Mouse (Mus musculus): Measurements from ENCODE around the gene Stip1. TPM values are rescaled to one million over a fixed set of nuclear protein-coding genes. Genes with fewer than 3 reads are reported as not detected.

The Stip1 gene
- total RNA-seq, 2 experiments from 2014 or later, result 80.7 to 91.9 TPM

- intact Hi-C loops (cut with DNase I), result no loop called here
- DNase-seq, result no peak
These were observed 49.1 kb downstream of the Stip1 start for GRCm38 (mm10) chr19:6990712-6991111.

GRCm38 (mm10) chr19:6989251-6989650 lies 50.5 kb downstream of the Stip1 start:
- DNase-seq, result no peak
- intact Hi-C loops (cut with DNase I), result no loop called here

GRCm38 (mm10) chr19:6987904-6988285 lies 51.9 kb downstream of the Stip1 start:
- intact Hi-C loops (cut with DNase I), result no loop called here
- DNase-seq, result no peak

GRCm38 (mm10) chr19:6987061-6987903 lies 52.5 kb downstream of the Stip1 start, which contains the start of gene Vegfb:
Vegfb (minus strand) TSS chr19:6987651.
- intact Hi-C loops (cut with DNase I), result no loop called here
- DNase-seq, result peak; percentile 54 to 58

GRCm38 (mm10) chr19:6985951-6986708 lies 53.6 kb downstream of the Stip1 start:
- no peak for DNase-seq
- intact Hi-C loops (cut with DNase I), result no loop called here

GRCm38 (mm10) chr19:6985300-6985699 lies 54.5 kb downstream of the Stip1 start:
- no peak for DNase-seq
- intact Hi-C loops (cut with DNase I), result no loop called here

- intact Hi-C loops (cut with DNase I), result no loop called here
- DNase-seq, result no peak
These were observed 56.1 kb downstream of the Stip1 start for GRCm38 (mm10) chr19:6983621-6984020.

GRCm38 (mm10) chr19:6981465-6981864 lies 58.3 kb downstream of the Stip1 start:
- intact Hi-C loops (cut with DNase I), result no loop called here
- no peak for DNase-seq

- intact Hi-C loops (cut with DNase I), result no loop called here
These were observed 59.2 kb downstream of the Stip1 start, which contains the start of gene Fkbp2 for GRCm38 (mm10) chr19:6980381-6981093. Fkbp2 (minus strand) TSS chr19:6980501.

GRCm38 (mm10) chr19:6979486-6980380 lies 60.0 kb downstream of the Stip1 start:
- intact Hi-C loops (cut with DNase I), result no loop called here

More at GRCm38 (mm10) chr19:6980381-6981093, 59.2 kb downstream of the Stip1 start, which contains the start of gene Fkbp2:
- DNase-seq, result peak; percentile 99

GRCm38 (mm10) chr19:6979001-6979479 lies 60.7 kb downstream of the Stip1 start:
- intact Hi-C loops (cut with DNase I), result no loop called here
- DNase-seq, result no peak

More at GRCm38 (mm10) chr19:6979486-6980380, 60.0 kb downstream of the Stip1 start:
- DNase-seq, result peak; percentile 98 to 100

- DNase-seq, result no peak
These were observed 61.2 kb downstream of the Stip1 start for GRCm38 (mm10) chr19:6978639-6978974.

GRCm38 (mm10) chr19:6977759-6978638 lies 61.8 kb downstream of the Stip1 start:
- DNase-seq, result no peak
- intact Hi-C loops (cut with DNase I), result no loop called here

More at GRCm38 (mm10) chr19:6978639-6978974, 61.2 kb downstream of the Stip1 start:
- intact Hi-C loops (cut with DNase I), result no loop called here

GRCm38 (mm10) chr19:6975537-6976521 lies 63.9 kb downstream of the Stip1 start, which contains the start of gene Plcb3:
Plcb3 (minus strand) TSS chr19:6976470.
- DNase-seq, result peak; percentile 68 to 75
- intact Hi-C loops (cut with DNase I), result no loop called here

- peak; percentile 81 for DNase-seq
- intact Hi-C loops (cut with DNase I), result no loop called here
These were observed 65.3 kb downstream of the Stip1 start, which contains the start of gene Ppp1r14b for GRCm38 (mm10) chr19:6974211-6975205. Ppp1r14b (plus strand) TSS chr19:6974968.

- DNase-seq, result no peak
- intact Hi-C loops (cut with DNase I), result no loop called here
These were observed 66.1 kb downstream of the Stip1 start for GRCm38 (mm10) chr19:6973581-6974190.
